Mouse (Mus musculus): ENCODE measurements at regions not wholly inside any gene's neighbourhood (a gene's known extent, or its start where the extent isn't known, plus 50 kb on each side); places are given as distances from the start of the nearest gene placed in this dataset.

DNA sequence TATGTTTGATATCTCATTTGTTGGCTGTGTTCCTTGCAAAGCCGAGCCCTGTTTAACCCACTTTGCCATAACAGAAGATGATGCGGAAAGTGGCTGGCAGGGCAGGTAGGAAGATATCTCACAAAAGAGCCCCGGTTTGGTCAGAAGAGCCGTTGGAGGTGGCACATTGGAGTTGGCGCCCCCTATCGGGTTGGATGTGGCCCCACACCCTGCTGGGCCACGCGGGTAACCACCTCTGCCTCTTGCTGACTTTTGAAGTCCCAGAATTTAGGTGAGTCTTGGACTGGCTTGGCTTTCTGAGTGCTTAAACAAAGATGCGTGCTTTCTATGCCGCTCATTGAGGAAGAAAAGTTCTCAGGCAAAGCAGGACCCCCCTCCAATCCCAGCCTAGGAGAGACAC lies 56.1 kb downstream of the Gm4791 start:
- DNase-seq: no peak

DNA sequence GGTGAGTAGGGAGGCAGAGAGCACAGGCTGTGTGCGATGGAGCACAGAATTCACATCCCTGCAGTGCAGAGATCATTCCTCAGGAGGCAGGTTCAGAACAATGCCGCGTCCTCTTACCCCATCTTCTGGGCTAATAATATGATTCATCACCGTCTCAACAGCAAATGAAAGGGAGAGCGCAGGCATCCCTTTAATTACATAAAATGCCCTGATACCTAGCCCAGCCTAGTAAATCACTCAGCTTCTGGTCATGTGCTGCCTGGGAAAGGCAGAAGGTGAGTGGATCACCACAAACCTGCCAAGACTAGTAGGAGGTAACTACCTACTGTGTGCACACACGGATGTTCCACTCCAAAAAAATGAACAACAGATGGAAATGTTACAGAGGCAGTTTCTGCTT lies 57.0 kb downstream of the Gm4791 start:
- no peak for DNase-seq

DNA sequence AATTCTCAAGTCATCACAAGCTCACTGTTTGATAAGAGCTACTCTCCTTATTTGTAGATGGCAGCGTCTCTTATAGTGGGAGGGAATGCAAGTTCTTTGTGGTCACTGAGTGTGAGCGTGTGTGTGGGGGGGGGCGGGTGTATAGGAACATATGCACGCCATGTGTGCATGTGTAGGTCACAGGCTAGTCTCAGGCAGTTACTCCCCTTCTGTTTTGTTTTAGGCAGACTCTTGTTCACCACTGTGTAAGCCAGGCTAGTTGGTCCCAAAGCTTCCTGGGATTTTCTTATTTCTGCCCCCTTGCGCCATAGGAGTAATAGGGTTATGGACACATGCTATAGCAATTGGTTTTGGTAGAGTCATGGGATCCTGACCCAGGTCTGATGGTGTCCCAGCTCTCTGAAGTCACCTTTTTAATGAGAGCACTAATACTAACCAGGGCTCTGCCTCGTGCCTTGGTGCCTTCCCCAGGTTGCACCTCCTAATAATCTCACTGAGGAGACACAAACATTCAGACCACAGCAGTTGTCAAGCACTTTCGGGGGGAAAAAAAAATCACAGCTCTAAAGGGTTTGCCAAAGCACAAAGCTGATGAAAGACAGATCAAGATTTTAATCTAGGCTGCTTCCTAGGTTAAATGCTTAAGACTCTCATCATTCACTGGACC lies 60.9 kb downstream of the Gm4791 start:
- no peak for DNase-seq

DNA sequence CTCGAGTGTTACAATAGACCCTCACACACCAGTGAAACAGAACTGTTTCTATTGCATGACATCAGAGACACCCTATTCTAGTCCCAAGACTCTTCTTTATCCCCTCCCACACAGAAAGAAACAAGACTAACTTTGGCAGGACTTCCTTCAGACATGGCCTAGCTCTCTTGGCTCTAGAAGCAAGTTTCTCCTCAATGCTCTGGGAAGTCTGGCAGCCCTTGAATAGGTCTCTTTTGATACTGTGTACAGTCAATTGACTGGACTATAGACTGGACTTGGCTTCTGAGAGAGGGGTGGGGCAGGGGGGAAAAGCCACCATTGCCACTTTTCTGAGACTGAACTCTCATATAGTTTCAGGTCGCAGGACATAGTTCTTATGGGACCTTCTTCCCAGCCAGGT lies 62.2 kb downstream of the Gm4791 start:
- no peak for DNase-seq

DNA sequence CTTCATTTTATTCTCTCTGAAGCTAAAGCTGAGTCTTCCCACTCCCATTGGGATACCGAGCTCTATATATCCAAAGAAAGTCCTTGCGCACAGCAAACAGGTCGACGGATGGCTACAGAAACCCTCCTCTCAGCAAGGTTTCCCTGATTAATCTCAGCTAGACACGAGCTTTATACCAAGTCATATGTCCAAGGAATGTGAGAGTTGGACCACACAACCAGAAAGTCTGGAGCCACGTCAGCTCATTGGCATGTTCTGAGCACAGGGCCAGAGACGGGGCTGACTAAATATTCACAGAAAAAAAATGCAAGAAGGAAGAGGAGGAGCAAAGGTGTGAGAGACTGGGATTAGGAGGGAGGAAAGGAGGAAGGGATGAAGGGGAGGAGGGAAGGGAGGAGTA lies 64.0 kb downstream of the Gm4791 start:
- DNase-seq: no peak

DNA sequence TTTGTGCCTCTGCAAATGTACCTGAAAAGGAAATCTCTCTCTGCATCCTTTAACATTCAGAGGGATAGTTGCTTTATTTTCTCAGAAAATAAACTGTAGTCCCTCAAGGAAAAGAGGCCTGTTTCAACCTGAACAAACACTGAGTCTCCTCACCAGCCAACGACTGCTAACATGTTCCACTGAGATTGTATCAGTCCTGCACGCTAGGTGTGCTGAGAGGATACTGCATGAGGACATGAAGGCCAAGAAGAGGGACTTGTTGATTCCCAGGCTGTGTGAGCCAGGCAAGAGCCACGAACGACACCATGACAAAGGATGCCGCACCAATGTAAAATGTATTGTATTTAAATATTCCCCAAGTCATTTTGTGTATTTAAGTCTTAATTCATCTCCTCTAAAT lies 65.2 kb downstream of the Gm4791 start:
- no peak for DNase-seq

DNA sequence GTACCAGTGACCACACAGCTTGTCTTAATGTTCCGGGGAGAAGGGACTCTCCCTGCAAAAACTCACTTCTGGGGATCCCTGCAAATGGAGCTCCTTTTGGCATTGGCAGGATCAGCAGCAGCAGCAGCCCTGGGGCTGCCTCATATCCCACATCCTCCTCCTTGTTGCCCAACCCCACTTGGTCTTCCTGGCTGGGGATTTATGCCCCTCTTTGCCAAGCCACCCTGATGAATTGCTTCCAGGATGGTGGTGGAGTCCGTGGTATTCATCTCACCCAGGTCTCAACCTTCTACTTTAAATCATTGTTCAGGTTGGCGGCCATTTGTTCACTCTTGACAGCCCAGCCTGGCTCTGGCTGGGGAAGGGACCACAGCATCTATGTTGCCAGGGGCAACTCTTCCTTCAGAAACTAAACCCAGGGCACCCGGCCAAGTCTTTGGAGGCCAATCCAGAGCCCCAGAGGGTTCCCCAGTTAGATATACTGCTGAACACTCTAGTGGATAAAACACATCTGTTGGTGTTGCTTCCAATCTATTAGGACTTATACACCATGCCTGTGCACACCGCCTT lies 66.0 kb downstream of the Gm4791 start:
- no peak for DNase-seq

DNA sequence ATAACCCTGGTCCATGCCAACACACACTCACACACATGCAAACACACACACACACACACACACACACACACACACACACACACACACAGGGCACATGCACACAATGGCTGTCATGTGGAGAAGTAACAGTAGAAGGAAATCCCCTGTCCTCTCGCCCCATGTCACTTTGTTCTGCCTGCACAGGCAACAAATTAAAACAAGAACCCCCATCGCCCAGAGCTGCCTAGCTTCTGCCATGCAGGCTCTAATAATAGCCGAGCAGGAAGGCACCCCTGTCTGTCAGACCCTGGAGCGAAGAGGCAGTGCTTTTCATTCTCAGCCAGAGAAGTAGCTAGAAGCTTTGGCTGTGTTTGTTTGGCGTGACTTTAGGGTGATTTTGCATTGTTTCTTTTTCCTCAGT lies 70.9 kb downstream of the Gm4791 start:
- no peak for DNase-seq

DNA sequence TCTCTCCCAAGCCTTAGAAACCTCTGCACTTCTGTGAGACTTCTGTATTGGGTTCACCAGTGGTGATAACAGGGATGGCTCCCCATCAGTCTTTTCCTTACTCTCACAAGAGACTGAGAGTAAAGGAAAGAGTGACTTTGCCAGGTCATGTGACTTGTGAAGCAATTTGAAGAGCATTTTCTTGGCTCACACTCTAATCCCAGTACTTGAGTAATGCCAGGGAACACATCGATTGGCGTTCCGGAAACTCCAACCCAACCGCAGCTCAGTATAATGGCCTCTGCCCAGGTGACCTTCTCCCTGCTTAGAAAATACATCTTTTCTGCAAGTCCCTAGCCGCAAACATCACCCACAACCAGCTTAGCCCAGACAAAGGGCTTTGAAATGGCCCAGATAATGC lies 72.4 kb downstream of the Gm4791 start:
- DNase-seq: no peak

DNA sequence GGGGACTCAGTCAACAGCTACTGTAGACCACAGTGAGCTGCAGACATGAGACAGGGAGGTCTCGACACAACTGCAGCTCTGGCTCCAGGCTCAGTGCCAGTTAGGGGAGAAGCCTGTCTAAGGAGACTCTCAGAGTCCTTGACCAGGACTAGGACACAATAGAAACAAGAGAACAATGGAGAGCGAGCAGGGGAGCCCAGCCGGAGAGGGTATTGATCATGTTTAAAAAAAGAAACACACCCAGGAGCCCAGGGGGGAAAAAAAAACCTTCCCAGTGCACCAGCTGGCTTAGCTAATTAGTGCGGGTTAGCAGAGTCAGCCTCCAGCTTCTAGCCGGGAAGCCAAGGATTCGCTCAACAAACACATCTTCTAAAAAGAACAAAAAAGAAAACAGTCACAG lies 78.4 kb downstream of the Gm4791 start:
- DNase-seq: no peak

DNA sequence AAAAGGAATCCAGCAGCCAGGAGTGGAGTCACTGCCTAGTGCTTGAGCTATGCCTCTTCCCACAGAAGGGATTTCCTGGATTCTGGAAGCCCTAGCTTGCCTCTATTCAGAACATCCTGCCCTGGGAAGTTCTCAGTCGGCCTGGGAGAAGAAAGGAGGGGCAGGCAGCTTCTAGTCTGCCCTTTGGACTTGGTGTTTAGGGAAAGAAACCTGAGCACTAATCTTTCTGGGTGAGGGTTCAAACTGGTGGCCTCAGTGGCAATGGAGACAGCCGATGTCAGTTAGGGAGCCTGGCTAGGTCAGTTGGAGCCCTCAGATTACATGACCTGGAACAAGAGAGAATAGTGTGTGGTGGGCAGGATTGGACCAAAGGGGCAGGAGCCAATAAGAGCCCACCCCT lies 78.9 kb downstream of the Gm4791 start:
- peak; percentile 1 for DNase-seq

DNA sequence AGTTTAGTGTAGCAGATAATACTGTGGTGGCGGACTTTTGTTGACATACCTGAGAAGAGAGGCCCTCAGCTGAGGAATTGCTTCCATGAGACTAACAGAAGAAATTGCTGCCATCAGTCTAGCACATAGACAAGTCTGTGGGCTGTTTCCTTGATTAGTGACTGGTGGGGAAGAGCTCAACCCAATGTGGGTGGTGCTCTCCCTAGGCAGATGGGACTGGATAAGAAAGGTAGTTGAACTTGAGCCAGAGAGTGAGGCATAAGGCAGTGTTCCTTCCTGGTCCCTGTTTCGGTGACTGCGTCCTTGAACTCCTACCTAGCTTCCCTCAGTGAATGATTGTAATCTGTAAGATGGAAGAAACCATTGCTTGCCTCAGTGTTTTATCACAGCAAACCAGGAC lies 79.4 kb downstream of the Gm4791 start:
- no peak for DNase-seq

DNA sequence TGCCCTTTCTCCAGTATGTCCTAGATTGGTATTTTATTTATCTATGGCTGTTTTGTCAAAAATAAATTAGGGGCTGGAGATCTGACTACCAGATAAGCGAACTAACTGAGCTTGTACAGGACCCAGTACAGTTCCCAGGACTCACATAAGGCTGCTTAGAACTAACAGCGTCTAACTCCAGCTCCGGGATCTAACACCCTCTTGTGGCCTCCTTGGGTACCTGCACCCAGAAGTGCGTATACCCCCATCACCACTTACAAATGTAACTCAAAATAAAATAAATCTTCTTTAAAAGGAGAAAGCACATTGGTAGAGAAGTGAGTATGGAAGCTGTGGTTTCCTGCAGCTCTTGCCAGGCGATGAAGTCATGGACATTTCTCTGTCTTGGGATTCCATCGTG lies 82.9 kb downstream of the Gm4791 start:
- DNase-seq: no peak

DNA sequence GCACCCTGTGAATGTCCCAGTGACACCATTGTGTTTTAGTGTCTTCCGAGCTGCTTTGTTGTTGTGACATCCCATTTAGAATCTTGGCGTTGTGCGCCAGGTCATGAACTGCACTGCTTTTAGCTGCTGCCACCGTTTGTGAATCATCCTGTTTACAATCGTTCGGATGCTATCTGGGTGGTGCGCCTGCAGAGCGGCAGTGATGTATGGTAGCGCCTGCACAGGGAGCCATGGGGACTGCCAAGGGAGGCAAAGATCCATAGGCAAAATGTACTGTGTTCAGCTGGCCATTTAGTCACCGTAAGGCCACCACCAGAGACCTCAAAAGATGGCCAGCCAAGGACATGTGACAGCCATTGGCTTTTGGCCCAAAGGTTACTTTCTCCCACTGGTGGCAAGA lies 93.3 kb downstream of the Gm4791 start:
- DNase-seq: no peak

DNA sequence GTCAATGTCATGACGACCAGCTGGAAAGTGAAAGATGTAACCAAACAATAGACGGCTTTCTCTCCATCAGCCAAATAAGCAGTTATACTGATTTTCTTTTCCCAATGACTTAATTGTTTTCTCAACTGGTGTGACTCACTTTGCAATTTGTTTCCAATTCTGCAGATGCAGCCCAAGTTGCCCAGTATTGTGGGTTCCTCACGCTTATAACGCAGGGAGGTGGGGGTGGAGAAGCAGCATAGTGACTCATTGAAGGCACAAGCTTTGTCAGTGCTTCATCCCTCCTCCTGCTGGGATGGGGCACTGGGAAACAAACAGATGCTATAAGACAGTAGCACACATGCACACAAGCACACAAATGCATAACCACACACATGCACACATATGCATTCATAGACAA lies 97.1 kb downstream of the Gm4791 start:
- no peak for DNase-seq

DNA sequence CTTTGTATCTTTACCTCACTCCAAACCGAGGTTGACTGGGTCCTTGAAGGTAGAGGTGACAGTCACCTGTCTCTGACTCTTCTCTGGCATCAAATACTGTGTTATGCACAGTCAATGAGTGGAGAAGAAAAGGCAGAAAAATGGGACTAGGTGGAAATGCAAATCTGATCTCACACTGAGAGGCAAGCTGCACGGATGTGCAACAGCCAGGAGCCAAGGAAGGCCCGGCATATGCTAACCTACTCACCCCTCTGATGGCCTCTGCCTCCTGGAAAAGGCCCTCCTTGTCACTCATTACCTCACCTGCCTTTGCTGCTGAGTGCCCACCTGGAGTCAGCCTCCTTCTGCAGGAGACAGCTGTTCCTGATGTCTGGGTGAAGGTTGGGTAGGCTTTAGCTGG lies 104.8 kb downstream of the Gm4791 start:
- no peak for DNase-seq

DNA sequence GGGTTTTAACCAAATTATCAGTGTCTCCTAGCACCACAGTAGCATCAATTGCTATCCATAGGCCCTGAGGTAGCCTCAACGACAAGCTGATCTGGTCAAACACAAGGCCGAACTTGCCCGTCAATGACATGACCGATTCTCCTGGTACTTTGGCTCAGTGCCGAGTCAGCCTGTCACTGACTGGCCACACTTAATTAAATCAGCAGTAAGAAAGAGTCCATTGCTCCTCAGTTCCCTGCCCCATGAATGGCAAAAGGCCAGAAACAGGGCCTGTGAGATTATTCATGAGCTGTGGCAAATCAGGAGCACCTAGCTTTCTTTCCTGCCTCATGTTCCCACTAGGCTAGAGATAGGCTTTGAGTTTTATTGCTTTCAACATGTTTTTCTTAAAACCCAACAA lies 105.4 kb downstream of the Gm4791 start:
- no peak for DNase-seq

DNA sequence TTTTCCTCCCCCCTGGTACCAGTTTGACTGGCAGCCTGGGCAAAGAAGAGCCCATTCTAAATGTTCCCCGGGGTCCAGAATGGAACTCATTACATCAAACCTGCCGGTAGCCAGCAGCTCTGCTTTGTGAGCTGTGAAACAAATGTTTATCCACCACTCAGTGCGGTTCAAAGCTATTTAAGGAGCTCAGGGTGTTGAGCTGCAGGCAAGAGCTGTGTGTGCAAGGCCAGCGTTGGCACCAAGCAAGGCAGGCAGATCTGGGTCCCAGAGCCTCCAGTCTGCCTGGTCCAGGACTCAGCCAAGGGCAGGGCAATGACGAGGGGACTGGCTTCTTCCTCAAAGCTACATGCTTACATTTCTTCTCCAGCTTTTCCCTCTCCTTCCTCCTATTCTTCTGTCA lies 109.6 kb downstream of the Gm4791 start:
- no peak for DNase-seq

DNA sequence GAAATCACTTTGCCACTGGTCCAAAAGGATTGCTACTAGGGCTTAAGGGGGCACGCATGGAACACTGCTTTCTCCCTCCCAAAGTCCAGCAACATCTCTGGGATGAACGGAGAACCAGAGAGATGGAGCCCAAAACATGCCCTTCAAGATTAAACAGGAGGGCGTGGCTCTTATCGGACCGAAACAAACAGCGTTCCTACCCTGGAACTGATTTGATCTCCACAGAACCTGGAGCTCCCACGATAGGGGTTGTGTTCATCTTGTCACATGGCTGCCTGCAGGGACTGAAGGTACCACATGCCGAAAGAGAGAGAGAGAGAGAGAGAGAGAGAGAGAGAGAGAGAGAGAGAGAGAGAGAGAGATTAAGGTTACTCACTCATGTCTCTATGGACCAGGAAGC lies 120.7 kb downstream of the Gm4791 start:
- no peak for DNase-seq

DNA sequence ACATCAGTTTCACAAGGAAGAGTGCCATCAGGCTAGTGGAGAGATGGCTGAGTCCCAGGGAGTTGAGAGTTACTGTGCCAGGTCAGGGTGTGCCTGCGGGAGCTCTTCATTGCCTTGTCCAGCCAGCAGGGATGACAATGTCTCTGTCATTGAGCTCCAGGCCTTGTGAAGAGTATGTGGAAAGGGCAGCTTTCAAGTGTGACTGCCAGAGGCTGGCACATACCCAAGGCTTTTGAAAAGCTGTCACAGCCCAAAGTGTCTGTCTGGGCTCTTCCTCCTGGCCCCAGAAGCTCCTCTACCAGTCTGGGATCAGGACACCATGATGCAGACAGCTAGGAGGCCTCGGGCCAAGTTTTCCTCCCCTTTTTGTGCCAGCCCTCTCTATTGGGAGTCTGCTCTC lies 124.6 kb downstream of the Gm4791 start:
- DNase-seq: no peak

DNA sequence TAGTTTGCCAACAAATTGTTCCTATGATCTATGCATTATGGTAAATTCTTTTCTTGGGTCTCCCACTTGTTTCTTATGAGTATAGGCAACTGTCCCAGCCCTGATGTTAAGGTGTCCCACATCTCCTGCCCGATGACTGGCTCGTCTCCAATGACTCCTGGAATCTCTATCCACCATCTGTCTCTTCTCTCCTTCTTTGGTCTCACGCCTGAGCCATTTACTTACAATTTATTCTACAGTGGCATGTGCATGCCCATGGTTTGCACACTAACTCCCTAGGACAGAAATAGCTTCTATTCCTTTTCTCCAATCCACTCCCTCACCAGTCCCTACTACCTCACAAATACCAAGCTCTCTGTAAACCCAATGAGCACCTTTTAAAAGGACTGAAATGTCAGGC lies 127.0 kb downstream of the Gm4791 start:
- DNase-seq: no peak

DNA sequence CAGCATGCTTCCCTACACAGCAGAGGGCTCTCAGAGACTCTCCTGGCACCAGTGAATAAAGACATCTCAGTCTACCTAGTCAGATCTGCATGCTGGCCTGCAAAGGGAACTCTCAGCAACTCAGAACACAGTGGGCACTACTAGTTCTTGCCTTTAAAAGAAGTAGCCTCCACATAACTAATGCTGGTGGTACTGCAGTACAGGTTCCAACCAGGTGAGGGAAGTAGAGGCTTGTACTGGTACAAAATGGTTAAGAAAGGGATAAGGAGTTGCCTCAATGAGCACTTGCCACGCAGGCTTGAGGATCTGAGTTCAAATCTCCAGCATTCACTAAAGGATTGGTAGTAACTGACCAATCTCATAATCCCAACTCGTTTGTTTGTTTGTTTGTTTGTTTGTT lies 127.7 kb downstream of the Gm4791 start:
- no peak for DNase-seq

DNA sequence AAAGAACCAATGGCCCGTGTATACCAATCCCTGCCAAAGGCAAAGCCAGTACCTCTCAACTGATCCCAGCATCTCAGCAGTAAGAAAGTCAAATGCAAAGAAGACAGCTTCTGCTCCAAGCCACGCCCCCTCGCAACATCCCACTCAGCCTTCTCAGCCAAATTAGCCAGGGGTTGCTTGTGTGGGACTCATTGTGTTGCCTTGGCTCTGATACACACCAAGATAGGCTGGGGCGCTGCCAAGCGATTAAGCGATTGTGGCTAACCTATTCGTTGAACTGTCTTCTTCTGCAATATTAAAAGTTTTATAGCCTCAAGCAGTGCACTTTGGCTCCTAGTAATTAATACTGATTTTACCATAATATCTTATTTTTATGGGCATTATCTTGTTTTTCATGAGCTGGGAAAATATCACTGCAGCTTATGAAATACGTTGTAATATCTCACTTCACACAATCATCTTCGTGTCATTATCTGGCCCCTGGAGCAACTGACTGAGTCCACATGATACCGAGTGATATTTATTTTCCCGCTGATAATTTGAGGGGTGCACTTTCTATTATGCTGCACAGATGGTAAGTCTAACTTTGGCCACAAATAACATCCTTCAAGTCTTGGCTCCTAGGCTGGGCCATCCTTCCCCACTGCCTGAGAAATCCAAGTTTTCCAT lies 129.3 kb downstream of the Gm4791 start:
- DNase-seq: peak; percentile 23

DNA sequence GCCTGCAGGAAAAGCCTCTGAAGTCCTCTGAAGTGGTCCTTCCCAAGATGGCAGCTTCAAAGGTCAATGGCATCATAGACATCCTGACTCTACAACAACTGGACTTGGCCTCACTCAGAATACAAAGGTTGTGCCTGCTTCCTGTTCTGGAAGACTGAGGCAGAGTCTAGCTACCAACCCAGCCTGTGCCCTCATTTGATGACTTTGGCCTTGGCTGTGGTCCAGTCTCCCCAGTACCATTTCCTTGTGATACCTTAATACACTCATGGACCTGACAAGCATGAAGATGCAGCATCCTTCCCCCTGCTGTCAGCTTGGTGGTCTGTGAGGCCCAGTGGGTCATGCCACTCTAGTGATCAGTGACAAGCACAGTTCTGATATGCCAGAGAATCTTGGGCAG lies 130.6 kb downstream of the Gm4791 start:
- no peak for DNase-seq

DNA sequence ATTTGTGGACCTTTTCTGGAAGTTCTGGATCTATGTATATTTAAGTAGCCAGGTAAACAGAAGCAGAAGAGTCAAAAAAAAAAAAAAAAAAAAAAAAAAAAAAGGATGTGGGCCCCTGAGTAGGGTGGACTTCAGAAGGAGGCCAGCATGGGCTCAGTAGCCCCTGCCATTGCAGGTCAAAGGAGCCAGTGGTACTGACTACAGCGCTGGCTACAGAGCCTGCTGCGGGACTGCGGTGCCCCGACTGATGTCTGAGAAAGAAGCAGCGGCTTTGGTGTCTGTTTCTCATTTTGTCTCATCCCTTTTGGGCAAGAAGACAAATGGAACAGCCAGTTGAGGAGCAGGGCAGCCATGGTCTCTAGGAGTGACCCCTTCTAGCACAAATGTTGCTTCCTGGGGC lies 134.9 kb downstream of the Gm4791 start:
- no peak for DNase-seq

Data from kidney, postnatal 14 days (tissue).